Mouse (Mus musculus) myocyte (in vitro differentiated cells): ENCODE measurements at regions not wholly inside any gene's neighbourhood (a gene's known extent, or its start where the extent isn't known, plus 50 kb on each side); places are given as distances from the start of the nearest gene placed in this dataset.

ENCODE experiments used
- H3K27me3 ChIP-seq: one replicate; pipeline ENCODE4 v1.6.1; 2011; ENCODE audit not compliant: control insufficient read depth, insufficient read depth, insufficient read length
- H3K36me3 ChIP-seq: one replicate; pipeline ENCODE4 v1.6.1; 2011; ENCODE audit not compliant: control insufficient read depth, insufficient read depth
- H3K4me2 ChIP-seq: one replicate; pipeline ENCODE4 v1.6.1; 2011; ENCODE audit warnings: low read depth, control low read depth
- H3K4me3 ChIP-seq: one replicate; pipeline ENCODE4 v1.5.1; 2011; ENCODE audit warnings: mild to moderate bottlenecking, control low read depth, moderate library complexity
- H3K79me2 ChIP-seq: one replicate; pipeline ENCODE4 v1.6.1; 2011; ENCODE audit not compliant: control insufficient read depth, insufficient read depth
- H3ac ChIP-seq: one replicate; pipeline ENCODE4 v1.6.1; 2011; ENCODE audit not compliant: control insufficient read depth, insufficient read length
- CEBPB ChIP-seq: IDR thresholded peaks from 2 replicates; pipeline ENCODE4 v1.6.1; 2011; ENCODE audit warnings: mild to moderate bottlenecking, moderate library complexity; ENCODE audit not compliant: poor library complexity, insufficient read depth, severe bottlenecking
- E2F4 ChIP-seq: IDR thresholded peaks from one replicate; pipeline ENCODE4 v1.6.1; 2011; ENCODE audit warnings: mild to moderate bottlenecking, control low read depth, moderate library complexity; ENCODE audit not compliant: insufficient read depth
- MAX ChIP-seq: IDR thresholded peaks from one replicate; pipeline ENCODE4 v1.6.1; 2011; ENCODE audit warnings: low read depth, mild to moderate bottlenecking, control low read depth
- MYOD1 ChIP-seq, 3 experiments: IDR thresholded peaks; one replicate each; pipeline ENCODE4 v1.6.1; 2011; ENCODE audit warnings: control low read depth in 2 of 3, low read depth in 2 of 3, mild to moderate bottlenecking in 2 of 3, moderate library complexity in 1 of 3; ENCODE audit not compliant: insufficient read length in 2 of 3, control insufficient read depth in 1 of 3
- MYOG ChIP-seq, 3 experiments: IDR thresholded peaks; one replicate each; pipeline ENCODE4 v1.6.1; 2011; ENCODE audit warnings: control low read depth in 2 of 3, low read depth in 2 of 3, mild to moderate bottlenecking in 2 of 3; ENCODE audit not compliant: insufficient read length in 2 of 3, control insufficient read depth in 1 of 3, insufficient read depth in 1 of 3
- POLR2A ChIP-seq: IDR thresholded peaks from one replicate; pipeline ENCODE4 v1.6.1; 2011; ENCODE audit warnings: low read depth, mild to moderate bottlenecking, control low read depth, moderate library complexity; ENCODE audit not compliant: insufficient read length
- POLR2AphosphoS2 ChIP-seq: IDR thresholded peaks from one replicate; pipeline ENCODE4 v1.6.1; 2011; ENCODE audit warnings: low read depth, control low read depth; ENCODE audit not compliant: insufficient read length
- REST ChIP-seq: IDR thresholded peaks from one replicate; pipeline ENCODE4 v1.6.1; 2011; ENCODE audit warnings: mild to moderate bottlenecking, control low read depth, moderate library complexity; ENCODE audit not compliant: insufficient read depth, insufficient read length
- SRF ChIP-seq: IDR thresholded peaks from one replicate; pipeline ENCODE4 v1.6.1; 2011; ENCODE audit warnings: low read depth; ENCODE audit not compliant: control insufficient read depth, insufficient read length
- TCF12 ChIP-seq: IDR thresholded peaks from one replicate; pipeline ENCODE4 v1.6.1; 2011; ENCODE audit warnings: mild to moderate bottlenecking, control low read depth; ENCODE audit not compliant: poor library complexity, insufficient read depth, severe bottlenecking
- TCF3 ChIP-seq: IDR thresholded peaks from one replicate; pipeline ENCODE4 v1.6.1; 2011; ENCODE audit warnings: low read depth, control low read depth; ENCODE audit not compliant: insufficient read length
- USF1 ChIP-seq: IDR thresholded peaks from one replicate; pipeline ENCODE4 v1.6.1; 2011; ENCODE audit warnings: low read depth, mild to moderate bottlenecking, control low read depth, moderate library complexity

DNA sequence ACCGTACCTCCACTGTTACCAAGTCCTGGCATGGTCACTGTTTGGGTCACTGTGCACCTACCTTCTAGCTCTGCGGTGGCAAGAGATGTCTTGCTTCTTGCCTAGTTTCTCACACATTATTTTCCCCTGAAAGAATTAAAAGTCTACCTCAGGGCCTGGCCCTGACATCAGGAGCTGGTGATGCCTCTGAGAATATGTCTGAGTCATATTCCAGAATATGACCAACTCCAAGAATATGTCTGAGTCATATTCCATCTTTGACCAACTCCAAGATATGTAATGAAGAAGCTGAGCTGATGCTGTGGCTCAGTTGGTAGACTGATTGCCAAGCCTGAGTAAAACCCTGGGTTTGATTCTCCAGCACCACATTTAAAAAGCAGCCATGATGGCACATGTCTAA lies 1169.4 kb downstream of the 4930447A16Rik start:
- peak overlapping the region; percentile 79 for H3K4me2 ChIP-seq

DNA sequence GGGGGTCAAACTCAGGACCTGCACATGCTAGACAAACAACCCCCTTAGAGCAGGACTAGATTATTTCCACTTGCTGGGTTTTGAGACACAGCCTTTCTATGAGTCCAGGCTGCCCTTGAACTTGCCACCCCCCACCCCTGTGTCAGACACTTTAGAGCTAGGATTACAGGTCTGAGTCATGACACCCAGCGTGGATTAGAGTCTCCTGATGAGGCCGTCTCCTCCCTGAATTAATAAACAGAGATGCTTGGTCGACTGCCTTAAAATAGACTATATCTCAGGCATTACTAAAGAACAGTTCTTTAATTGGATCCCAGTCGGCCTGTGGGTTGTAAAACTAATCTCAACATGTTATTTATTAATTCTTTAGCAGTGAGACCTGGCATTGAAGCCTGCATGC lies 1170.5 kb downstream of the 4930447A16Rik start:
- TF ChIP-seq TCF12 (no peak), E2F4 (no peak), TCF3 (no peak)
- peak overlapping the region; percentile 79 for H3K4me2 ChIP-seq
- H3K4me3 ChIP-seq, result no peak overlapping the region
- H3K79me2 ChIP-seq, result no peaks in the 10 kb centered on the region
- no peaks in the 10 kb centered on the region for H3K27me3 ChIP-seq
- no peaks in the 10 kb centered on the region for H3K36me3 ChIP-seq
- no peak overlapping the region for H3ac ChIP-seq

More for the DNA sequence above, 1169.4 kb downstream of the 4930447A16Rik start:
- no peak overlapping the region for H3ac ChIP-seq
- no peaks in the 10 kb centered on the region for H3K27me3 ChIP-seq
- no peaks in the 10 kb centered on the region for H3K36me3 ChIP-seq
- no peaks in the 10 kb centered on the region for H3K79me2 ChIP-seq
- no peak overlapping the region for H3K4me3 ChIP-seq
- TF ChIP-seq MYOD1 (IDR thresholded peaks at IDR 0.05; ENCODE audit: control insufficient read depth in 1 of 3, insufficient read length in 2 of 3, low read depth in 2 of 3) (no peak), POLR2A (no peak), POLR2AphosphoS2 (no peak), USF1 (no peak), REST (no peak)

DNA sequence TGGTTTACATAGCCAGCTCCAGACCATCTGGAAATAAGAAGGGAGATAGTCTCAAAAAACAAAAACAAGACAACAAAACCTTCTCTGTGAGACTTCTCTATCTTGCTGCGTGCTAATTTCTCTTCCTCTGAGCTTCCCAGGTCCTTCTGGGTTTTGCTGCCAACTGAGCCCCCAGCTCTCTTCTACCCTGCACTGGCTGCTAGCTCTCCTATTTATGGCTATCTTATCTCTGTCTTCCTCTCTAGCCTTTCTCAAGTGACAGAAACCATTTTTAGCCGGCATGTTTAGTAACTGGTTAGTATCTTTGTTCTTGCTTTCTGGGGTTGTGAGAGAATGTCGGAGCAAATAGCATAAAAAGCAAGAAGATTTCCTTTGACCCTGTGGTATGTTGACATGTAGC lies 1172.1 kb downstream of the 4930447A16Rik start:
- Histone ChIP-seq H3K4me3 (no peak overlapping the region), H3K27me3 (no peaks in the 10 kb centered on the region), H3K36me3 (no peaks in the 10 kb centered on the region), H3K4me2 (no peak overlapping the region), H3K79me2 (no peaks in the 10 kb centered on the region), H3ac (no peak overlapping the region)
- no peak for TF ChIP-seq E2F4
- TF ChIP-seq MYOD1 (IDR thresholded peaks at IDR 0.05; ENCODE audit: control insufficient read depth in 1 of 3, insufficient read length in 2 of 3, low read depth in 2 of 3), result no peak
- TF ChIP-seq CEBPB, result no peak
- TF ChIP-seq TCF12, result no peak
- no peak for TF ChIP-seq USF1
- TF ChIP-seq SRF, result no peak
- no peak for TF ChIP-seq REST
- TF ChIP-seq POLR2AphosphoS2, result no peak
- TF ChIP-seq TCF3, result no peak
- TF ChIP-seq MAX, result no peak

DNA sequence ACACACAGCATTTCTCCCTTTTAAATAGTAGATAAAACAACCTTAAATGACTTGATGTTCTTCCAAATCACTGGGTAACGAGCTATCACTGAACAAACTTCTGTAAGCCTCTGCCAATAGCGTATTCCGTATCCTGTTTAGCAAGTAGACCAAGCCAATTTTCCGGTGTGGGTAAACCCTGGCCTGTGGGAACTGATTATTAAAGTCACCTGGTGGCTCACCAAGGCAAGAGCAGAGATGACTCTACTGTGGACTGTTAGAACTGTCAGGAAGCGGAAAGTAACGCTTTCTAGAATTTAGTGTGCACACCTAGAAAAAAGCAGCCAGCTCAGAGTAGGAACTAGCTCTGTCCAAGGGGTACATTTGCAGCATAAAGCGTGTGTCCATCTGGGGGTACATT lies 1176.1 kb downstream of the 4930447A16Rik start:
- Histone ChIP-seq H3K4me3 (no peak overlapping the region), H3K36me3 (no peaks in the 10 kb centered on the region), H3K27me3 (no peaks in the 10 kb centered on the region), H3K4me2 (no peak overlapping the region), H3K79me2 (no peaks in the 10 kb centered on the region), H3ac (no peak overlapping the region)
- TF ChIP-seq SRF (no peak), TCF12 (no peak), E2F4 (no peak), TCF3 (no peak), USF1 (no peak), MAX (no peak), MYOG (IDR thresholded peaks at IDR 0.05; ENCODE audit: control insufficient read depth in 1 of 3, insufficient read depth in 1 of 3, insufficient read length in 2 of 3, low read depth in 2 of 3) (no peak), CEBPB (no peak), POLR2AphosphoS2 (no peak), REST (no peak), MYOD1 (IDR thresholded peaks at IDR 0.05; ENCODE audit: control insufficient read depth in 1 of 3, insufficient read length in 2 of 3, low read depth in 2 of 3) (no peak)

DNA sequence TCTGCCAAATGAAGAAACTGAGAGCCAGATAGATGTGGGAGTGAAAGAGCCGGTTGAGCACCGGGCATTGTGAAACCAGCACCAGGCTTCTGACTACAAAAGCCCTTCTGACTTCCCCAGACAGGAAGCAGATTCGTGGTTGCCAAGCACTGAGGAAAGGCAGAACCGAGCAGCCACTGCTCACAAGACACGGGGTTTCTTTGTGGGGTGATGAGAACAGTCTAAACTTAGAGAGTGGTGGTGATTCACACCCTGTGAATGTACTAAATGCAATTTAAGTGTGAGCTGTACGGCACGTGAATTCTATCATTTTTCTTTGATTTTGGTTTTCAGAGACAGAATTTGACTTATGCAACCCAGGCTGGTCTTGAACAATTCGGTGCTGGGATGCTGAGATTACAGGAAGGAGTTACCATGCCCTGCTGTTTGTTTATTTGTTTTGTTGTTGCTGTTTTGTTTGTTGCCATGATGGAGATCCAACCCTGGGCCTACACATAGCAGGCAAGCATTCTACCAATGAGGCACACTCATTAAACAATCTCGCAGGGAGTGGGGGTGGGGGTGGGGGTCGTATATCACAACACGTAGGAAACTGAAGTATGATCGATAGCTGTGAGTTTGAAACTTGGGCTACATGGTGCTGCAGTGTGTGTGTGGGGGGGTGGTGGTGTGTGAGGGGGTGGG lies 1177.0 kb downstream of the 4930447A16Rik start:
- H3ac ChIP-seq, result no peak overlapping the region
- H3K4me3 ChIP-seq, result no peak overlapping the region
- TF ChIP-seq CEBPB (peak; percentile 46; the same call in 1 of the 2 replicates), POLR2AphosphoS2 (no peak), MYOG (IDR thresholded peaks at IDR 0.05; ENCODE audit: control insufficient read depth in 1 of 3, insufficient read depth in 1 of 3, insufficient read length in 2 of 3, low read depth in 2 of 3) (no peak)
- peak overlapping the region; percentile 84 for H3K4me2 ChIP-seq
- no peaks in the 10 kb centered on the region for H3K36me3 ChIP-seq
- H3K27me3 ChIP-seq, result no peaks in the 10 kb centered on the region
- no peaks in the 10 kb centered on the region for H3K79me2 ChIP-seq

DNA sequence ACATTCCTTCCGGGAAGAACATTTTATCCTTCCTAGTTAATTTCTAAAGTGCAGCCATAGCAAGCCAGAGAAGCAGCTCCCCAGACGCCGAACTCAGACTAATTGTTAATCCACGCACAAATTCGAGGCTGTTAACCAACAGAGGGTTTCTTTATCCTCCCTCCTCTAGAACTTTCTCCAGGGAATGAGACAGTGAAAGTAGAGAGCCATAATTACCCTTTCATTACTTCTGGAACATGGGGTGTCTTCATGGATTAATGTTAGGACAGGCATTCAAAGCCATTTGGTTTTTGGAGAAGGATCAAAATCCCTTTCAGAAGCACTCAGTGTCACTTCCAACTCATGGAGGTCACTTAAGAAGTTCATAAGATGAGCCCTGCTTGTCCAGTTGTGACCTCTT lies 1178.6 kb downstream of the 4930447A16Rik start:
- no peaks in the 10 kb centered on the region for H3K79me2 ChIP-seq
- H3K4me2 ChIP-seq, result no peak overlapping the region
- H3ac ChIP-seq, result no peak overlapping the region
- no peak for TF ChIP-seq SRF
- no peak for TF ChIP-seq POLR2AphosphoS2
- TF ChIP-seq E2F4, result no peak
- TF ChIP-seq CEBPB, result no peak
- no peak for TF ChIP-seq MYOD1 (IDR thresholded peaks at IDR 0.05; ENCODE audit: control insufficient read depth in 1 of 3, insufficient read length in 2 of 3, low read depth in 2 of 3)
- TF ChIP-seq REST, result no peak
- TF ChIP-seq TCF12, result no peak
- TF ChIP-seq MAX, result no peak
- TF ChIP-seq USF1, result no peak
- no peak for TF ChIP-seq MYOG (IDR thresholded peaks at IDR 0.05; ENCODE audit: control insufficient read depth in 1 of 3, insufficient read depth in 1 of 3, insufficient read length in 2 of 3, low read depth in 2 of 3)
- TF ChIP-seq POLR2A, result no peak
- TF ChIP-seq TCF3, result no peak
- no peaks in the 10 kb centered on the region for H3K36me3 ChIP-seq
- H3K27me3 ChIP-seq, result no peaks in the 10 kb centered on the region
- no peak overlapping the region for H3K4me3 ChIP-seq
